Mouse (Mus musculus) testis, adult 2 months (tissue): Measurements from ENCODE around the gene Man2b2.

Experiments used
- CTCF ChIP-seq: fragments of 200-500 bp; IDR thresholded peaks from 2 replicates; pipeline ENCODE4 v1.5.1; 2012; ENCODE audit warnings: low read depth, mild to moderate bottlenecking, inconsistent platforms, low read length, moderate library complexity; ENCODE audit not compliant: control insufficient read depth, insufficient read depth, insufficient replicate concordance
- POLR2A ChIP-seq: fragments of 200-500 bp; IDR thresholded peaks from 2 replicates; pipeline ENCODE4 v1.6.1; 2012; ENCODE audit warnings: low read depth, mild to moderate bottlenecking, inconsistent platforms, low read length, moderate library complexity; ENCODE audit not compliant: control insufficient read depth

GRCm38 (mm10) chr5:36817738-36818137 lies 12.7 kb downstream of the Man2b2 start:
- 0 out of 2 replicates have a peak, but pooled peaks have one; percentile 15 for TF ChIP-seq CTCF
- TF ChIP-seq POLR2A, result no peak
